Mouse (Mus musculus): ENCODE results near the gene Clstn3. TPM values are rescaled to one million over a fixed set of nuclear protein-coding genes. Genes with fewer than 3 reads are reported as not detected.
"Not testable (repeated sequence)": the region's sequence is repeated elsewhere in the genome, so short reads cannot be mapped to it uniquely, and the experiment has no call there.

Gene Clstn3
- total and polyA plus RNA-seq, 2 experiments from 2014 or later = 134 to 223 TPM

DNA sequence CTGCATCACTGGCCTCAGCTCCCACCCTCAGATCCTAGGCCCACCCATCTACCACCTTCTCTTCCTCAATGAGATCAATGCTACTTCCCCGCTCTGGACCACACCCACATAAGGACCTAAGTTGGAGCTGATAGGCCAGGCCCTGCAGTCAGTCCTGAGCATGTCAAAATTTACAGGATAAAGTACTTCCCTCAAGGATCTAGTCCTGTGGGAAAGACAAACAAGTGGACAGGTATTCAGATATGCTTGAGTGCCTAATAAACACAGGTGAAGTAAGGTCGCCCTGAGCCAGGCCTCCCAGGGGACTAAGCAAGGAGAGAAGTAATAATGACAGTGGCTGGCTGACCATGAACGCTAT, 15.0 kb upstream of the Clstn3 start:
- Histone ChIP-seq H3K4me1 (ENCODE audit: insufficient read depth) (no peaks in the 10 kb centered on the region), H3K9me3 (ENCODE audit: low read length) (no peaks in the 10 kb centered on the region), H3K36me3 (ENCODE audit: insufficient read depth) (no peaks in the 10 kb centered on the region), H3K27me3 (ENCODE audit: insufficient read depth, low read length) (no peaks in the 10 kb centered on the region), H3K27ac (ENCODE audit: low read depth, low read length) (no peak overlapping the region), H3K4me3 (ENCODE audit: low read depth, low read length) (no peak overlapping the region), H3K4me2 (ENCODE audit: low read depth) (no peak overlapping the region), H3K9ac (no peak overlapping the region)
- no peak for TF ChIP-seq CTCF (IDR thresholded peaks at IDR 0.05; ENCODE audit: low read depth)
- DNase-seq (no peak), ATAC-seq (no peak)
- WGBS = 89% methylated on average over 3 of the region's 3 CpGs

GRCm38 (mm10) chr6:124478874-124479572, 14.4 kb upstream of the Clstn3 start:
- Histone ChIP-seq H3K27ac (ENCODE audit: low read depth, low read length) (no peak overlapping the region), H3K9me3 (ENCODE audit: low read length) (no peaks in the 10 kb centered on the region), H3K27me3 (ENCODE audit: insufficient read depth, low read length) (no peaks in the 10 kb centered on the region), H3K4me1 (ENCODE audit: insufficient read depth) (no peaks in the 10 kb centered on the region), H3K36me3 (ENCODE audit: insufficient read depth) (no peaks in the 10 kb centered on the region), H3K4me2 (ENCODE audit: low read depth) (no peak overlapping the region), H3K4me3 (ENCODE audit: low read depth, low read length) (no peak overlapping the region), H3K9ac (no peak overlapping the region)
- 89% methylated on average over 3 of the region's 3 CpGs for WGBS
- DNase-seq (no peak), ATAC-seq (no peak)
- TF ChIP-seq CTCF (IDR thresholded peaks at IDR 0.05; ENCODE audit: low read depth) = no peak

DNA sequence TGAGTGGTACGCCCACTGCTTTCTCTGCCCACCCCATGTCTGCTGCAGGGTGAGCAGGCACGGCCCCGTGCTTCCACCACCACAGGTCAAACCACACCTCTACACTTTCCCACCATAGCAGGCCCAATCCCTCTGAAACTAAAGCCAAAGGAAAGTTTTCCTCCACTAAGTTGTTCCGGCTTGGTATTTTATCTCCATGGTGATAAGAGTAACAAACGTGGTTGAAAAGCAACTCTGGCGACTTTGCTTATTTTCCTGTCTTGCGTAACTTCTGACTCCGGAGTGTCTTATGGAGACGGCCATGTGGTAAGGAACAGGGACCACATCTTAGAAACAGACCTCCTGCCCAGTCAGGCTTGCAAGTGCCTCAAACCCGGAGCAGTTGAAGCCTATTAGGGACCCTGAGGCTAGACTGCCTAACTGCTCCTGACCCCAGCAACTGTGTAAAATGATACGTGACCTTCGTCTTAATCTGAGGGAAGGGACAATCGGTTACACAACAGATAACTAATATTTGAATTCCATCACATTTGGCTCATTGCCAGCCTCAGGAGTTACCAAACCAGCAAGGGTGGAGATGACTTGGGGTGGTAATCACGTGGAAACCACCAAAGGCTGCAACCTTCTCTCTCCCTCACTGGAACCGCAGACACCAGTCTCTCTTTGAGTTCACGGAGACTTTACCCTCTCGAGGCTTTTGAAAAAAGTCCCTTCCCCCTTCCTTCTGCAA, 13.5 kb upstream of the Clstn3 start:
- no peaks in the 10 kb centered on the region for H3K27me3 ChIP-seq (ENCODE audit: insufficient read depth, low read length)
- no peaks in the 10 kb centered on the region for H3K36me3 ChIP-seq (ENCODE audit: insufficient read depth)
- no peak overlapping the region for H3K27ac ChIP-seq (ENCODE audit: low read depth, low read length)
- no peaks in the 10 kb centered on the region for H3K4me1 ChIP-seq (ENCODE audit: insufficient read depth)
- no peaks in the 10 kb centered on the region for H3K9me3 ChIP-seq (ENCODE audit: low read length)
- DNase-seq (no peak), ATAC-seq (no peak)
- no peak overlapping the region for H3K4me2 ChIP-seq (ENCODE audit: low read depth)
- no peak overlapping the region for H3K4me3 ChIP-seq (ENCODE audit: low read depth, low read length)
- TF ChIP-seq CTCF (IDR thresholded peaks at IDR 0.05; ENCODE audit: low read depth) = no peak
- no peak overlapping the region for H3K9ac ChIP-seq
- WGBS = 81% methylated on average over 17 of the region's 17 CpGs

DNA sequence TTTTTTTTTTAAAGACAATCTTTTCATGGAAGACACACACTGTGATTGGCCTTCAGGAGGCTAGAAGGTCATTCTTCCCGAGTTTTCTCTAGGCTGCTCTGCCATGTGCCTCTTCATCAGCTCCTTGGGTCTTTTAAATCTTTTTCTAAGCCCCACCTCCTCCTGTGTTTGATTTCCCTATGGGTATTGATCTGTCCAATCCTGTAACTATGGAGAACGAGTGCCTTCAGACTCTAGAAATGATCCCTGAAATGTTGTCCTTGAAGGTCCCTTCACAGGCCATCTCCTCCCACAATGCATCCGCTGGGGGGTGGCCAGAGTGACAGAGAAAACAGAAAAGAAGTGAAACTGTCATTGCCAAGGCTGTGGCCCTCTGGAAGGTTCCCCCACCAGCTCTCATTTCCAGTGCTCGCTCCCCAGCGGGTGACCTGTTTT, 12.6 kb upstream of the Clstn3 start:
- Histone ChIP-seq H3K27ac (ENCODE audit: low read depth, low read length) (no peak overlapping the region), H3K9me3 (ENCODE audit: low read length) (no peaks in the 10 kb centered on the region), H3K9ac (no peak overlapping the region), H3K27me3 (ENCODE audit: insufficient read depth, low read length) (no peaks in the 10 kb centered on the region), H3K36me3 (ENCODE audit: insufficient read depth) (no peaks in the 10 kb centered on the region), H3K4me3 (ENCODE audit: low read depth, low read length) (no peak overlapping the region), H3K4me1 (ENCODE audit: insufficient read depth) (no peaks in the 10 kb centered on the region), H3K4me2 (ENCODE audit: low read depth) (no peak overlapping the region)
- ATAC-seq = no peak
- TF ChIP-seq CTCF (IDR thresholded peaks at IDR 0.05; ENCODE audit: low read depth) = no peak
- no peak for DNase-seq
- 78% methylated on average over 5 of the region's 5 CpGs for WGBS

- TF ChIP-seq CTCF (IDR thresholded peaks at IDR 0.05; ENCODE audit: low read depth) = no peak
- Histone ChIP-seq H3K4me1 (ENCODE audit: insufficient read depth) (no peaks in the 10 kb centered on the region), H3K9me3 (ENCODE audit: low read length) (no peaks in the 10 kb centered on the region), H3K4me3 (ENCODE audit: low read depth, low read length) (no peak overlapping the region), H3K9ac (no peak overlapping the region), H3K27me3 (ENCODE audit: insufficient read depth, low read length) (no peaks in the 10 kb centered on the region), H3K27ac (ENCODE audit: low read depth, low read length) (no peak overlapping the region), H3K36me3 (ENCODE audit: insufficient read depth) (no peaks in the 10 kb centered on the region), H3K4me2 (ENCODE audit: low read depth) (no peak overlapping the region)
- no peak for DNase-seq
- WGBS = 89% methylated on average over 11 of the region's 11 CpGs
- no peak for ATAC-seq
These were observed 12.2 kb upstream of the Clstn3 start for GRCm38 (mm10) chr6:124476796-124477195.

- DNase-seq (no peak), ATAC-seq (no peak)
- H3K4me2 ChIP-seq (ENCODE audit: low read depth) = no peak overlapping the region
- no peak overlapping the region for H3K9ac ChIP-seq
- no peak overlapping the region for H3K27ac ChIP-seq (ENCODE audit: low read depth, low read length)
- no peak for TF ChIP-seq CTCF (IDR thresholded peaks at IDR 0.05; ENCODE audit: low read depth)
- no peaks in the 10 kb centered on the region for H3K9me3 ChIP-seq (ENCODE audit: low read length)
- no peak overlapping the region for H3K4me3 ChIP-seq (ENCODE audit: low read depth, low read length)
- H3K4me1 ChIP-seq (ENCODE audit: insufficient read depth) = no peaks in the 10 kb centered on the region
- H3K36me3 ChIP-seq (ENCODE audit: insufficient read depth) = no peaks in the 10 kb centered on the region
- 73% methylated on average over 7 of the region's 7 CpGs for WGBS
- no peaks in the 10 kb centered on the region for H3K27me3 ChIP-seq (ENCODE audit: insufficient read depth, low read length)
These were observed 11.6 kb upstream of the Clstn3 start for GRCm38 (mm10) chr6:124476216-124476615.

- not testable (repeated sequence) for H3K4me3 ChIP-seq (ENCODE audit: low read depth, low read length); H3K36me3 ChIP-seq (ENCODE audit: insufficient read depth); H3K9ac ChIP-seq; H3K27ac ChIP-seq (ENCODE audit: low read depth, low read length); ATAC-seq; H3K27me3 ChIP-seq (ENCODE audit: insufficient read depth, low read length); H3K4me2 ChIP-seq (ENCODE audit: low read depth); H3K4me1 ChIP-seq (ENCODE audit: insufficient read depth); H3K9me3 ChIP-seq (ENCODE audit: low read length); DNase-seq
- WGBS = 93% methylated on average over 8 of the region's 11 CpGs
These were observed 10.9 kb upstream of the Clstn3 start for GRCm38 (mm10) chr6:124475335-124476075.
